Mouse (Mus musculus) heart, adult 2 months (tissue): ENCODE measurements around the gene Slc25a31. TPM values are rescaled to one million over a fixed set of nuclear protein-coding genes. Genes with fewer than 3 reads are reported as not detected.
A peak's percentile ranks its signal among the peaks of the same experiment; 100 is the strongest.

Experiments used
- DNase-seq, 2 experiments: peaks; one replicate each; pipeline ENCODE4 v3.0.0; 2021
- H3K27ac ChIP-seq: fragments of 200-600 bp; 2 replicates; pipeline ENCODE4 v1.8.1; 2022
- H3K27me3 ChIP-seq: fragments of 200-500 bp; 2 replicates; pipeline ENCODE4 v1.6.1; 2012; ENCODE audit warnings: mild to moderate bottlenecking, low read length, inconsistent platforms, mixed read lengths; ENCODE audit not compliant: control insufficient read depth, insufficient read depth
- H3K36me3 ChIP-seq: fragments of 200-500 bp; 2 replicates; pipeline ENCODE4 v1.6.1; 2012; ENCODE audit warnings: low read length, inconsistent platforms; ENCODE audit not compliant: control insufficient read depth, insufficient read depth
- H3K4me1 ChIP-seq: fragments of 200-500 bp; 2 replicates; pipeline ENCODE4 v1.6.1; 2011; ENCODE audit warnings: low read length; ENCODE audit not compliant: control insufficient read depth, insufficient read depth
- H3K4me3 ChIP-seq: fragments of 200-600 bp; 2 replicates; pipeline ENCODE4 v1.8.1; 2022
- H3K79me2 ChIP-seq: fragments of 200-500 bp; replicated peaks from 2 replicates; pipeline ENCODE4 v1.6.1; 2012; ENCODE audit warnings: mild to moderate bottlenecking, inconsistent platforms, low read length, moderate library complexity, mixed read lengths; ENCODE audit not compliant: control insufficient read depth, insufficient read depth
- H3K9ac ChIP-seq: fragments of 200-500 bp; 2 replicates; pipeline ENCODE4 v1.6.1; 2012; ENCODE audit warnings: low read depth, mild to moderate bottlenecking, control low read depth, inconsistent platforms, low read length, mixed read lengths
- CTCF ChIP-seq: fragments of 200-600 bp; IDR thresholded peaks from 2 replicates; pipeline ENCODE4 v1.8.1; 2022; ENCODE audit warnings: antibody characterized with exemption, mild to moderate bottlenecking, moderate library complexity
- EP300 ChIP-seq: fragments of 200-500 bp; IDR thresholded peaks from 2 replicates; pipeline ENCODE4 v1.6.1; 2011; ENCODE audit warnings: low read depth, low read length, control low read depth; ENCODE audit not compliant: insufficient read depth
- POLR2A ChIP-seq: fragments of 200-500 bp; IDR thresholded peaks from 2 replicates; pipeline ENCODE4 v1.6.1; 2011; ENCODE audit warnings: mild to moderate bottlenecking, low read depth, low read length, control low read depth; ENCODE audit not compliant: insufficient read depth
- WGBS: fragments of 180-500 bp; shearing (Covaris S2); methylation state at CpG from one replicate; pipeline ENCODE4 v1.1.7; 2018; 5-methylcytosine and 5-hydroxymethylcytosine counted together
- intact Hi-C: fragments of 180-260 bp; cut with DNase I; formaldehyde crosslinking; loops from one replicate; pipeline ENCODE4 v1.15.1; 2025
- polyA plus RNA-seq: library from polyadenylated mRNA; depleted of rRNA; stranded (reverse); fragments of >200 nt; gene quantifications from 2 replicates; pipeline ENCODE4 v1.2.3, GENCODE M21; 2012; rRNA removed
- total RNA-seq, 2 experiments: library from RNA; stranded (reverse); gene quantifications; 2 replicates each; pipeline ENCODE4 v1.2.3; 2021

Gene Slc25a31
- total and polyA plus RNA-seq, 3 experiments = 0.16 to 0.37 (median 0.29) TPM

- Histone ChIP-seq H3K4me1 (peaks cover 6% of the 10 kb centered on the region), H3K27me3 (no peaks in the 10 kb centered on the region), H3K79me2 (no peaks in the 10 kb centered on the region), H3K36me3 (no peaks in the 10 kb centered on the region; the same call in 1 of the 2 replicates), H3K27ac (peak within 1 kb of the TSS; percentile 90), H3K9ac (peak within 1 kb of the TSS; percentile 93), H3K4me3 (peak within 1 kb of the TSS; percentile 97)
- peak in 1 of 2 experiments; percentile 4 for DNase-seq
- 36% methylated on average over 16 of the region's 16 CpGs for WGBS
- intact Hi-C loops = loop anchor here (2.0 kb wide), 1 partner anchor 219 kb away; no protein-coding TSS in a partner anchor
- TF ChIP-seq CTCF (no peak), EP300 (no peak), POLR2A (no peak)
Observed at GRCm38 (mm10) chr3:40744024-40744835, 35.6 kb downstream of the Slc25a31 start, which contains the start of gene Hspa4l. Gene Hspa4l (plus strand): TSS chr3:40744495.

GRCm38 (mm10) chr3:40744836-40745660 is 36.4 kb downstream of the Slc25a31 start:
- under 1% methylated on average over 80 of the region's 93 CpGs for WGBS
- Histone ChIP-seq H3K79me2 (no peaks in the 10 kb centered on the region), H3K4me3 (peak overlapping the region; percentile 97), H3K36me3 (no peaks in the 10 kb centered on the region; the same call in 1 of the 2 replicates), H3K27ac (peak overlapping the region; percentile 90), H3K27me3 (no peaks in the 10 kb centered on the region), H3K4me1 (peaks cover 6% of the 10 kb centered on the region), H3K9ac (peak overlapping the region; percentile 93)
- intact Hi-C loops = loop anchor here (2.0 to 5.0 kb wide), 3 partner anchors 202 to 337 kb away; partner anchors contain the start of genes Larp1b and Pgrmc2
- peak; percentile 96 for DNase-seq
- peak; percentile 46; the same call in 1 of the 2 replicates for TF ChIP-seq POLR2A
- TF ChIP-seq EP300 = no peak
- TF ChIP-seq CTCF = peak; percentile 24

GRCm38 (mm10) chr3:40745661-40746547 is 37.2 kb downstream of the Slc25a31 start:
- H3K27me3 ChIP-seq = no peaks in the 10 kb centered on the region
- TF ChIP-seq POLR2A (no peak), EP300 (no peak), CTCF (no peak)
- peak overlapping the region; percentile 90 for H3K27ac ChIP-seq
- H3K79me2 ChIP-seq = no peaks in the 10 kb centered on the region
- peak overlapping the region; percentile 97 for H3K4me3 ChIP-seq
- no peak for DNase-seq
- intact Hi-C loops = loop anchor here (2.0 to 5.0 kb wide), 4 partner anchors 53 to 336 kb away; partner anchors contain the start of genes Larp1b and Pgrmc2
- H3K36me3 ChIP-seq = no peaks in the 10 kb centered on the region; the same call in 1 of the 2 replicates
- peak overlapping the region; percentile 93 for H3K9ac ChIP-seq
- 2% methylated on average over 37 of the region's 37 CpGs for WGBS
- H3K4me1 ChIP-seq = peaks cover 6% of the 10 kb centered on the region

- no peak for DNase-seq
- Histone ChIP-seq H3K9ac (no peak overlapping the region), H3K27me3 (no peaks in the 10 kb centered on the region), H3K4me1 (no peaks in the 10 kb centered on the region), H3K27ac (no peak overlapping the region), H3K4me3 (no peak overlapping the region), H3K36me3 (no peaks in the 10 kb centered on the region), H3K79me2 (no peaks in the 10 kb centered on the region)
- intact Hi-C loops = no loop called here
- WGBS = 79% methylated on average over 3 of the region's 3 CpGs
- no peak for TF ChIP-seq EP300
- no peak for TF ChIP-seq CTCF
- TF ChIP-seq POLR2A = no peak
Observed at GRCm38 (mm10) chr3:40760746-40761145, 52.1 kb downstream of the Slc25a31 start.

GRCm38 (mm10) chr3:40761312-40761711 is 52.7 kb downstream of the Slc25a31 start:
- Histone ChIP-seq H3K36me3 (no peaks in the 10 kb centered on the region), H3K27ac (no peak overlapping the region), H3K9ac (no peak overlapping the region), H3K27me3 (no peaks in the 10 kb centered on the region), H3K4me1 (no peaks in the 10 kb centered on the region), H3K4me3 (no peak overlapping the region), H3K79me2 (no peaks in the 10 kb centered on the region)
- 87% methylated on average over 2 of the region's 2 CpGs for WGBS
- intact Hi-C loops = no loop called here
- DNase-seq = no peak
- TF ChIP-seq POLR2A (no peak), CTCF (no peak), EP300 (no peak)

Other genes with a start within 250 kb of the Slc25a31 start
- 10 to 100 TPM; 13.7 to 17.1 TPM for gene Intu, start 177.6 kb upstream of the Slc25a31 start, total RNA-seq
- gene Intu, start 177.6 kb upstream of the Slc25a31 start, polyA plus RNA-seq = 9.6 and 15.3 TPM in 2 replicates
- gene Hspa4l, start 35.6 kb downstream of the Slc25a31 start, total RNA-seq = 10 to 100 TPM; 52.9 to 55.4 TPM
- gene Hspa4l, start 35.6 kb downstream of the Slc25a31 start, polyA plus RNA-seq = 6.8 and 11.9 TPM in 2 replicates
- gene Plk4, start 91.2 kb downstream of the Slc25a31 start, total RNA-seq = 1 to 10 TPM; 1.1 to 1.5 TPM
- 1.5 TPM in 2 replicates for gene Plk4, start 91.2 kb downstream of the Slc25a31 start, polyA plus RNA-seq
- gene Mfsd8, start 138.0 kb downstream of the Slc25a31 start, total RNA-seq = 10 to 100 TPM; 16.1 to 18.9 TPM
- 4.9 and 12.6 TPM in 2 replicates for gene Mfsd8, start 138.0 kb downstream of the Slc25a31 start, polyA plus RNA-seq
- gene Abhd18, start 138.1 kb downstream of the Slc25a31 start, total RNA-seq = 10 to 100 TPM; 73.8 to 93.5 TPM
- 14.6 and 37.3 TPM in 2 replicates for gene Abhd18, start 138.1 kb downstream of the Slc25a31 start, polyA plus RNA-seq
- gene 1700034I23Rik, start 193.7 kb downstream of the Slc25a31 start, total RNA-seq = under 1 TPM in 1 of 2 experiments, not detected in 1; 0.23 TPM
- 0.06 TPM in 2 replicates for gene 1700034I23Rik, start 193.7 kb downstream of the Slc25a31 start, polyA plus RNA-seq
- 10 to 100 TPM; 62.6 to 66.9 TPM for gene Larp1b, start 241.0 kb downstream of the Slc25a31 start, total RNA-seq
- 16.2 and 32.9 TPM in 2 replicates for gene Larp1b, start 241.0 kb downstream of the Slc25a31 start, polyA plus RNA-seq